Mouse (Mus musculus): ENCODE measurements at regions not wholly inside any gene's neighbourhood (a gene's known extent, or its start where the extent isn't known, plus 50 kb on each side); places are given as distances from the start of the nearest gene placed in this dataset.

DNA sequence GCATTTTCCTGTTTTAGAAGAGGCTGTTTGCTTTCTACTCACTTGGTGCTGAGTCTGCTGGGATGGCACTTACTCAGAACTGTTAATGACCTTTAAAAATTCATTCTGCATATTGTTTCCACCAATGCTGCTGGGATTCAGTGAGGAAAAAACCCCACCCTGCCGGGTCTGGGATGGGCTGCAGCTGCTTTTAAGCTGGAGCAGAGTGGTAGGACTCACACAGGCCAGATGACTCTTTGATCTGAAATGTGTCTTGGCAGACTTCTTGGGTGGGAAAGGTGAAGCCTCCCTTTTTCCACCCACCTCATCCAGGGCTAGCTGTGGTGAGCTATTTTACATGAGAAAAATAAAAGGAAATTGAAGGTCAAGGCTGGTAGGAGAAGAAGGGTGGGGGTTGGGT lies 56.4 kb upstream of the Ddhd1 start:
- DNase-seq = no peak

DNA sequence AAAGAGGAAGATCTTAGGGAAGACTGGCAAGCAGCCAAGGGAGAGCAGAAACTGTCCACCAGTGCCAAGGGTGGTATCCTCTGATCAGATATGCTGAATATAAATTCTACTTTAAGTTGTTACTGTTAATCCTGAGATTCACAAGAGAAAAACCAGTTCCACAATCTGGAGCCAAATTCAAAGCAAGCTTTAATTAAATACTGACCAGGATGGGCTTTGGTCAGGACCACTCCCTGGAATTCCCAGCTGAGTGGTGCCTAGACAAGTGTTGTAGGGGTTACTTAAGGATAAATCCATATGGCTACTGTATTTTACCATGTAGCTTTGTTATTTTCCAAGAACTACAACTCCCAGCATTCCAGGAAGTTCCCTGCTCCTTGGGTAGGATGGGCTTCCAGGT lies 56.8 kb upstream of the Ddhd1 start:
- no peak for DNase-seq

DNA sequence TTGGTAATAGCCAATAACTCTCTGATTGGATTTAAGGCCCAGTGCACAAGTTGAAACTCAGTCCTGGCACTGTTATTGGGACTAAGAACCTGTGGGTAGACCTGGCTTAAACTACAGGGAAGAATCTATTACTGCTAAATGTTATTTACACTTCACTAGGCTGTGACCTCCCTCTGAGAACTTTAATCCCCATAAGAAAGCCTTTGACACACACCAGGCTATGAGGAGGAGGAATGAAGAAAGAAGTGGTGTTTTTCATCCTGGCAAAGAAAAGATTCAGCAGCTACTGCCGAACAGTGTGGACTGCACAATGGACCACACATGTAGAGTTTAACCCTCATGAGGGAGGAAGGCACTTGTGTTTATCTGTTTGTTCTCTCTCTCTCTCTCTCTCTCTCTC lies 58.2 kb upstream of the Ddhd1 start:
- DNase-seq = no peak

DNA sequence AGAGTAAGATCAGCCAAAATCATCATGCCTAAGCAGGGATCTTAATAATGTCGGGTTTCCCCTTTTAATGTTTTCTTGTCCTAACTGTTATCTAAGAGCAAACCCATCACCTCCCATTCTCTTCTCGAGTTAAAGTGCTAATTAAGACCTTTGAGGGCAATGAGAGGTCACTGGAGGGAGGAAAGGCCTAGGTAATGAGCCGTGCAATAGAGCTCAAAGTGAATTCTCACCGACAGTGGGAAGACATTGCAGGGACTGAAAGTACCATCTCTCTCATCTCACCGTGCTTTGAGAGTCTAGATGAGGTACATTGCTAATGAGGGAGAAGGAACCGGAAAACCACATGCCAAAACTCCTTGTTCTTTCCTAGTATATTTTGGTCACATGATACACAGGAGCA lies 64.9 kb upstream of the Ddhd1 start:
- DNase-seq = no peak

DNA sequence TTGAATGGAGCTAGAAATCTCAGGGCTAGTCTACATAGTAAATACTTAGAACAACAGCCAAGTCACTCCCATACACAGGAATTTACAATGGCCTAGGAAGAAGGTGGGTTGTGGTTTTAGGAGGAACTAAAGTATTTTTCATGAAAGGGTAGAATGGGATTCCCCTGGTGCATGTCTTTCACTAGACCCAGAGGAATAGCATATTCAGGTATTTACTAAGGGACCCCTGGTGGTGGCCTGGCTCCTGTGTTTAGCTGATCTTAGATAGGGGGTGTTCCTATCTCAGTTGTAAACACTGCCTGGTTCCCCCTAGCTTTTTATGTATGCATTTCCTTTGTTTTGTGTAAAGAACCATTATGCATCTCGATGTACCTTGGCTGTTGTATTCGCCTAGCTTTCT lies 66.4 kb upstream of the Ddhd1 start:
- no peak for DNase-seq

- no peak for DNase-seq
Observed at GRCm38 (mm10) chr14:45734530-45735410, 76.8 kb upstream of the Ddhd1 start.

GRCm38 (mm10) chr14:45737966-45738365 lies 80.0 kb upstream of the Ddhd1 start:
- no peak for DNase-seq

- no peak for DNase-seq
Observed at GRCm38 (mm10) chr14:45739638-45740037, 81.7 kb upstream of the Ddhd1 start.

DNA sequence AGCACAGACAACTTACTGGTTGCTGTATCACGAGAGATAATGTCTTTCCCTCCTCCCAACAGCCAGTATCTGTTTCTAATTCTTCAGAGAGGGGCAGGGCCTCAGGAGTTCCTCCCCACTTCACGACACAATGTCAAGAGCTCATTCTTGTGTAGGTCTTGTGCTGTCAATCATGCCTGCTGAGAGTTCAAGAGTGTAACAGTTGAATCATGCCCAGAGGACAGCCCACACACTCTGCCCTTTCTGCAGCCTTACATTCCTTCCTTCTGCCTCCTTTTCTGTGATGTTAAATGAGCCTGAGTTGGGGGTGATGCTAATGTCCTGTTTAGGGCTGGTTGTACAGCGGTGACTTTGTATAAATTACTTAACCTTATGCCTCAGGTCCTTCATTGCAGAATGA lies 82.7 kb upstream of the Ddhd1 start:
- DNase-seq = no peak

DNA sequence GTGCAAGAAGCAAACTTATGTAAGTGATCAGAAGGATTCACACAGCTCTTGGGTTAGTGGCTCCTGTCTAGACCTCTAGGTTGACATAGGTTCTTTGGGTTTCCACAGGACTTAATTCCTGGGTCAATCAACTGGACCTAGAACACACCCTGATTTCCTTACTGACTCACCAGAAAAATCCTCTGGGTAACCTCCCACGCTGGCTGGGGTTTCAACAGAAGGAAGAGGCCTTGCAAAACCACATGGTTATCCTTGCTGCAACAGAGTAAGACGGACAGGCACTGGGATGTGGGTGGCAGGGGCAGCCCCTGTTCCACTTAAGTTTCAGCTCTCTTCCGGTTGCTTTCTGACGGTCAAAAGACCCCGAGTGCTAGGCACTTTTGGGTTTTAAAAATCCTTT lies 88.2 kb upstream of the Ddhd1 start:
- DNase-seq = no peak

- no peak for DNase-seq
Observed at GRCm38 (mm10) chr14:45757376-45757775, 99.4 kb upstream of the Ddhd1 start.

- DNase-seq = no peak
Observed at GRCm38 (mm10) chr14:45760890-45761680, 103.1 kb upstream of the Ddhd1 start.

- no peak for DNase-seq
Observed at GRCm38 (mm10) chr14:45764231-45764630, 106.3 kb upstream of the Ddhd1 start.

DNA sequence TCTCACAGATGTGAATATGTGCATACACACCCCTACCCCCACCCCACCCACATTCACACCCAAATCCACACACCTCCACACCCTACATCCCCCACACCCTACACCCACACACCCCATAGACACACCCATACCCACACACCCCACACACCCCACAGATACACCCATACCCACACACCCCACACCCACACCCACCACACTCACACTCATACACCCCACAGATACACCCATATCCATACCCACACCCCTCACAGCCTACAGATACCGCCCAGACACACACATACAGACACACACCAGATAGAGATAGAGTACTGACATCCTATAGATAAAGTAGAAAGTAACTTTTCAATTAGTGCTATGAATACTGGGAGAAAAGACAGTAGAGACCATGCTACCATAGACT lies 108.6 kb upstream of the Ddhd1 start:
- no peak for DNase-seq

- peak; percentile 60 for DNase-seq
Observed at GRCm38 (mm10) chr14:45772665-45773277, 114.8 kb upstream of the Ddhd1 start.

GRCm38 (mm10) chr14:45773326-45773725 lies 115.4 kb upstream of the Ddhd1 start:
- no peak for DNase-seq

DNA sequence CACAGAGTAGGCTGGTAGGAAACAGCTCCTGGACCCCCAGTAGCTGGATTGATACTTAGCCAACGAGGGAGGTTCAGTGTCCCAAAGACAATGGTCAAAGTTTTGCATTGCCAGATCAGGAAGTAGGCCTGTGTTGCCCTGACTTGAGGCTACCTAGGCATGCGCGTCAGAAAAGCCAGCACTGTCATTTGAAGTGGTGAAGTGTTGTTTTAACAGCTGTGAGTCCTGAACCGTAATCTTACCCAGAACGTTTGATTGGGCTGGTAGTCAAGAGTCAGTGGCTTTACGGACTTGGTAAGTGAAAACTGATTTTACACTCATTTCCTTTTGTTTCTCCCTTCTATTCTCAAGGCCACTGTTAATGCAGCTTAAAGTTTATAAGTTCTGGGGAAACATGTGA lies 123.9 kb upstream of the Ddhd1 start:
- DNase-seq = no peak

DNA sequence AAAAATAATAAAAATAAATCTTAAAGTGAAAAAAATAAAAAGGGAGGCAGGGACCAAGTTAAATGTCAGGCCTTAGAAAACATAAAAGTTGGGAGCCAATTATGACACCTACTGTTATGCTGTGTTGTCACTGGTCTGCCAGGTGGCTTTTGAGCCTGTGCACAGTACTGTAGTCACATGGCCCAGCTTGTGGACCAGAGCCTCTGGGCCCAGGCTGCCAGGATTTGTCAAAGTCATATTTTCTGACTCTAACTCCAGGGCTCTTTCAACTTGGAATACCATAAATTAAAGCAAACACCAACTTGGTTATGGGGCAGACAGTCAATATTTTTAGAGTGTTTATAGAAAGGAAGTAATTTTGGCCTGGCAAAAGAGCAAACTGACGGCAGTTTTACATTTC lies 137.0 kb upstream of the Ddhd1 start:
- DNase-seq = no peak

- DNase-seq = no peak
Observed at GRCm38 (mm10) chr14:45796665-45797319, 138.8 kb upstream of the Ddhd1 start.

- no peak for DNase-seq
Observed at GRCm38 (mm10) chr14:45797320-45797696, 139.4 kb upstream of the Ddhd1 start.

DNA sequence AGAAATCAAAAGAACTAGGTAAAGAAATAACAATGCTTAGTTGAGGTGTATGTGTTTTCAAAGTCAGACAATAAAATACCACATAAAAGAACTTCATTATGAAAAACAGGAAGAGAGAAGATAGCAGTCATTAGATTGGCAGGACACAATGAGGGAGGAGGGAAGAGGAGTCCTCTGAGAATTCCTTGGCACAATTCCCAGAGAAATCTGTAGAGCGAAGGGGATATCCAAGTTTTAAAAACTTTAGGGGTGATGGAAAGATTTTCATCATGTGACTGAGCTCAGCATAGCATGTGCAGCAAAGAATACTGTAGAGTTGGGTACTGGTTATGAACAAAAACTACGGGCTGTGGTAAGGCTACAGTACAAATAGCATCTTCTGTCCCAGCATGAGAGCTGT lies 141.3 kb upstream of the Ddhd1 start:
- DNase-seq = no peak

DNA sequence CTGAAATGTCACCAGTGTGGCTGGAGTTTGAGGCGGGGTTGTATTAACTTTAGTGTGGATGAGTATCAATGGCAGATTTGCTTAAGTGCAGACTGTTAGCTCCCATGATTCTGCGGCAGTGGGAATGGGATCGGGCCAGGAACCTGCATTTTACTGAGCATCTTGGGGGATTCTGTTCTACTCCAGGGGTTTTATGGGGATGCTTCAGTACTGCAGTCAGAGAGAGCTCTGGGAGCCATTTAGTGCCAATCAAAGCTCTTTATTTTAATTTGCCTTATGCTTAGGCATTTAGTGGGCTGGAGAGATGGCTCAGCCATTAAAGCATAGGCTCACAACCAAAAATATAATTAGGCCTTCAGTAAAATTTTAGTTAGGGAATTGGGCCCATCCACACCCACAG lies 148.0 kb upstream of the Ddhd1 start:
- DNase-seq = no peak
